Mouse (Mus musculus) gastrocnemius, adult 18-20 months (tissue): ENCODE results near the gene Arid5b. TPM values are rescaled to one million over a fixed set of nuclear protein-coding genes. Genes with fewer than 3 reads are reported as not detected.
A peak's percentile ranks its signal among the peaks of the same experiment; 100 is the strongest.

ENCODE experiments used
- DNase-seq: peaks from one replicate; pipeline ENCODE4 v3.0.0; 2021; ENCODE audit warnings: low spot score
- total RNA-seq, 2 experiments: library from RNA; stranded (reverse); gene quantifications; 2 replicates each; pipeline ENCODE4 v1.2.3; 2021

Gene Arid5b
- total RNA-seq, 2 experiments from 2014 or later = 16.6 to 33.9 TPM

DNA sequence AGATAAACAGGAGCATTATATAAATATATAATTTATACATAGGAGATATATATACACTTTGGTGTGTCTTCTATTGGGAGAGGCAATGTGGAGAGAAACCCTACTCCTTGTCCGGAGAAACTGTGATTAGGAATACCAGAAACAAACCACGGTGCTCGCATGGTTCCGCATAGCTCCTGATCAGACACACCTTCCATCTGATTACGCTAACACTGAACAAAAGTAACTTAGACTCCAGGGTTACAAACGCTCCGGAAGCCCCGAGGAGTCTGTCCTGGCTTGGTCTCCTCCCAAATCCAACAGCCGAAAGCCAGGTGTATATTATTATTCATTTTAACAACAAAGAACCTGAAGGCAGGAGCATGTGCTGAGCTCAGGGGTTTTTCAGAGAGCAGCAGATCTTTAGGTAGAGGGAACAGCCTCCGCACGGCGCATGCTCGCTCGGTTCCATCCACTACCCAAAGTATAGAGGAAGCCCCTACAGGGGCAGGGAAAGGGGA, 41.5 kb downstream of the Arid5b start:
- DNase-seq = no peak

- no peak for DNase-seq
These were observed 47.0 kb downstream of the Arid5b start for GRCm38 (mm10) chr10:68231385-68232182.

GRCm38 (mm10) chr10:68230653-68231384, 47.7 kb downstream of the Arid5b start:
- DNase-seq = no peak

- DNase-seq = no peak
These were observed 48.6 kb downstream of the Arid5b start for GRCm38 (mm10) chr10:68229640-68230565.

- DNase-seq = no peak
These were observed 55.9 kb downstream of the Arid5b start for GRCm38 (mm10) chr10:68222676-68223075.

DNA sequence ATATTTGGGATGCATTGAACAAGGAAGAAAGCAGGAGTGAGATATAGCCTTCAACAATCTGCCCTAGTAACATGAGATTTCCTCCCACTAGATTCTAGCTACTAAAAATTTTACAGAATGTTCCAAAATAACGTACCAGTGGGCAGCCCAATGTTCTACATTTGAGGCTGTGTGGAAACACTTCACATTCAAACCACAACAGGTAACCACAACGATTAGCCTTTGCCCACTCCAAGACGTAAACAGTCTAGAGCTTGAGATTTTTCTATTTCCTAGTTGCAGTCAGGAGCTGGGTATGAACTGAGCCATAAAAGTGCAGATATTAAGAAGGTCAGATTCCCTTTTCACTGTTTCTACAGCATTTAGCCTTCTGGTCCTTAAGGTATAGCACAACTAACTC, 56.5 kb downstream of the Arid5b start:
- no peak for DNase-seq

GRCm38 (mm10) chr10:68219327-68219726, 59.2 kb downstream of the Arid5b start:
- DNase-seq = no peak

GRCm38 (mm10) chr10:68218678-68219077, 59.9 kb downstream of the Arid5b start:
- DNase-seq = no peak

- no peak for DNase-seq
These were observed 63.6 kb downstream of the Arid5b start for GRCm38 (mm10) chr10:68214809-68215468.

DNA sequence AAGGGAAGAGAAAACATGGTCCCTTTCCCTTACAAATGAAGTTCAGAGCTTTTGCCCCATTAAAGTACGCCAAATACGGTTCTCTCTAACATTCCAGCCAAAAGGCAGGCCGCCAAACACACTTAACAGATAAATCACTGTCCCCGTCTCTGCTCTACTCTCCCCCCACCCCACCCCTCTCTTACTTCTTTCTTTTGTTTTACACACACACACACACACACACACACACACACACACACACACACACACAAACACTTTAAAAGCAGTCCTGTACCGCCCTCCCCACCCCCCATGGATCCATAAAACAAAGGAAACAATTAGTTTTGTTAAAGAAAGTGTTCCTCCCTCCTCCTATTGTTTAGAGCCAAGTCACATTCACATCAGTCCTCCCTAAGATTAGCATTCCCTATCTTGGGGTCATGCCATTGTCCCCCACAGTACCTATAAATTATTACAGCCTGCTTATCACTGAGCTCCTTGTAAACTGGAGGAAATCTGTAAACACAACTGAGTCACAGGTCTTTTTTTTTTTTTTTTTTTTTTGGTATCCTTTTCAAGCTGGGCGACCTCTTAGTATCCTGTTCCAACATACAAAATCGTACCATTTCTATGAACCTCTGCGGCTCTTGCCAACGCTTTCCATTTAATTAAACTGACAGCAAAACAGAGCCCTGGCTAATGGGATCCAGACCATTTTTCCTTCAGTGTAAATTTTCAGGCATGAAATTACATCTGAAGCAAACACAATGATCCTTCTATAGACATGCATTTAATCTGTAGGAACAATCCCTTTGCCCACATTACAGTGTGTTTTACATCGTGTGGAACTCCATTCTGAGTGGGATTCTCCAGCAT, 66.3 kb downstream of the Arid5b start:
- DNase-seq = no peak

GRCm38 (mm10) chr10:68211514-68211913, 67.0 kb downstream of the Arid5b start:
- no peak for DNase-seq

- DNase-seq = no peak
These were observed 68.4 kb downstream of the Arid5b start for GRCm38 (mm10) chr10:68210025-68210642.

- no peak for DNase-seq
These were observed 69.9 kb downstream of the Arid5b start for GRCm38 (mm10) chr10:68208670-68209065.

DNA sequence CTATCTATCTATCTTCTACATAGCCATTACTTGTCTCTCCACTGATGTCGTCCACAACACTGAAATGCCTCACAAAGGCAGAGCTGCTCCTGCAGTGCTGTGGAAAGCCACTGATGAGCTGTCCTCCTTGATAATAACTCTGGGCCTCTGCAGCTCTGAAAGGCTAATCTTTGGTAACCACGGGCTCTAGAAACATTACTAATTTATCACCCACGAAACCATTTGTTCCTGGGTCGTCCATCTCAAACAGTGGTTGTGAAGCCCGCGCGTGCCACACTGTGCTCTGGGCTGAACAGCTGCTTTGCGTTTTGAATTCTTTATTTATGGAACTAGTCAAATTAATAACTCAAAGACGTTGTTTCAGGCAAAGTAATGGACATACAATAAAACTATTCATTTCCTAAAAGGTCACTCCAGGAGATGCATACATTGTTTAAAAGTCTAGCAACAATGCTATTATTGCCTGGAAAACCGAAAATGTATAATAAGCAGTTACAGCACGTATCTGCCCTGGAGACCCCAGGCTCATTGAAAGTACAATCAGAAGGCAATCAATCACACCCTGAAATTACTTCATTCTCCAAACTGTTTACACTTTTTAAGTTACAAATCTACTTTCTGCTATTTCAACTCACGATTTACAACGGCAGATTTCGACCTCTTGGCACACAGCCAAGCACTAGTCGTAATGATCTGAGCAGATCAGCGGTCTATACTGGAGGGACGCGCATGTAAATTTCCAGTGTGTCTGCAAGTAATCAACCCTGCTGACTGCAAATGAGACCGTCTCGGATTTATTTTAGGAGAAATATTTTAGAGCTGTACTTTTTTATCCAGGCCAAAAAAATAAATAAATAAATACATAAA, 70.5 kb downstream of the Arid5b start:
- DNase-seq = peak; percentile 30

DNA sequence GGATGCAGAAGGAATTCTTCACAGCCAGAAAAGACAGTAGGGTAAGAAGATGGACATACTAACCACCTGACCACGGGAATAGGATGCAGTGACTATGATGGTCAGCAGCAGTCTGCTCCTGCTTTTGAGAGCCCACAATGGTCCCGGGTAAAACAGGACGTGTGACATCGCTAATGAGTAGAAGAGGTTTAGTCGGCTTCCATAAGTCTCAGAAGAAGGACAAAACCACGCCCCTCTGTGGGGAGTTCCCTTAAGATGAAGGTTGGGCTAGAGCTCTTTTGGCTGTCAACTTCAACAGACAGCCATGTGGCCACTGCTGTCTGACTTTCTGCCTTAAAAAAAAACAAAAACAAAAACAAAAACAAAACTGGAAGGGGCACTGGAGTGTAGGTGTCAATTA, 74.1 kb downstream of the Arid5b start:
- DNase-seq = no peak

DNA sequence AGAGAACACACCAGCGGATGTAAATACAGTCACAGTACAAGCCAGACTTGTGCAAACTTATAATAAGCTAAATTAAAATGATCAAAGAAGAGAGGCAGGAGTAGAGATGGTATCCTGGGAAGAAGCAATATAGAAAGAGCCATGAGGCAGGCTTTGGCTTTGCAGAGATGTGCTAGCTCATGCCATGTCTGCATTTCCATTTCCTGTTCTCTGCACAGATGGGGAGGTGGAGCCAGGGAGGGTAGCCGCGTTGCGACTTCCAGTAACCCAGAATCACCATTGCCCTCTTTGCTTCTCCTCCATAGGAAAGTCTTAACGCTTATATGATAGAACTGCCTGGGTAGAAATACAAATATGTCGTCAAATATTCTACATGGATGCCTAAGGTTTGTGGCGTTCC, 74.7 kb downstream of the Arid5b start:
- no peak for DNase-seq

- DNase-seq = no peak
These were observed 75.2 kb downstream of the Arid5b start for GRCm38 (mm10) chr10:68203322-68203721.

- no peak for DNase-seq
These were observed 79.1 kb downstream of the Arid5b start for GRCm38 (mm10) chr10:68199440-68199839.

GRCm38 (mm10) chr10:68196324-68196723, 82.2 kb downstream of the Arid5b start:
- no peak for DNase-seq
